Mouse (Mus musculus) lung, embryonic 14.5 days (tissue): ENCODE results near the gene Fam71f2. TPM values are rescaled to one million over a fixed set of nuclear protein-coding genes. Genes with fewer than 3 reads are reported as not detected.

Source experiments
- ATAC-seq: fragments of 200-750 bp; cut with Nextera tagmentation; 2 replicates; pipeline ENCODE4 v1.8.0; 2017; ENCODE audit warnings: mild to moderate bottlenecking, moderate TSS enrichment, moderate library complexity; ENCODE audit not compliant: insufficient read depth
- DNase-seq: peaks from one replicate; pipeline ENCODE4 v3.0.0-alpha.2; 2015
- H3K27ac ChIP-seq: fragments of 300-500 bp; sonication (generic); 2 replicates; pipeline ENCODE4 v1.5.1; 2014; ENCODE audit warnings: low read depth, mild to moderate bottlenecking, moderate library complexity
- H3K27me3 ChIP-seq: fragments of 300-500 bp; sonication (generic); 2 replicates; pipeline ENCODE4 v1.6.1; 2014; ENCODE audit warnings: low read length, control low read depth; ENCODE audit not compliant: insufficient read depth
- H3K36me3 ChIP-seq: fragments of 300-500 bp; sonication (generic); 2 replicates; pipeline ENCODE4 v1.6.1; 2014; ENCODE audit warnings: control low read depth; ENCODE audit not compliant: insufficient read depth
- H3K4me1 ChIP-seq: fragments of 300-500 bp; sonication (generic); 2 replicates; pipeline ENCODE4 v1.6.1; 2014; ENCODE audit warnings: antibody characterized with exemption, control low read depth; ENCODE audit not compliant: insufficient read depth
- H3K4me2 ChIP-seq: fragments of 300-500 bp; sonication (generic); 2 replicates; pipeline ENCODE4 v1.6.1; 2014; ENCODE audit warnings: mild to moderate bottlenecking
- H3K4me3 ChIP-seq: fragments of 300-500 bp; sonication (generic); 2 replicates; pipeline ENCODE4 v1.5.1; 2014; ENCODE audit warnings: low read depth, low read length
- H3K9ac ChIP-seq: fragments of 300-500 bp; sonication (generic); 2 replicates; pipeline ENCODE4 v1.6.1; 2014
- H3K9me3 ChIP-seq: fragments of 300-500 bp; sonication (generic); 2 replicates; pipeline ENCODE4 v1.6.1; 2016; ENCODE audit warnings: low read depth, low read length, control low read depth
- CTCF ChIP-seq: IDR thresholded peaks from 2 replicates; pipeline ENCODE4 v1.5.1; 2016; ENCODE audit warnings: antibody characterized with exemption, low read depth
- WGBS: fragments of 180-500 bp; shearing (Covaris S2); extraction: QIAGEN DNeasy Blood & Tissue Kit; methylation state at CpG from one replicate; pipeline ENCODE4 v1.1.7; 2014; 5-methylcytosine and 5-hydroxymethylcytosine counted together
- polyA plus RNA-seq: library from polyadenylated mRNA; unstranded; fragments of >200 nt; fragmentation: Nextera tagmentation; extraction: Ambion mirVana; gene quantifications from 2 replicates; pipeline ENCODE4 v1.2.1, GENCODE M21; 2014

Fam71f2 gene
- polyA plus RNA-seq, 1 experiment from 2014 or later, result 0.47 TPM

DNA sequence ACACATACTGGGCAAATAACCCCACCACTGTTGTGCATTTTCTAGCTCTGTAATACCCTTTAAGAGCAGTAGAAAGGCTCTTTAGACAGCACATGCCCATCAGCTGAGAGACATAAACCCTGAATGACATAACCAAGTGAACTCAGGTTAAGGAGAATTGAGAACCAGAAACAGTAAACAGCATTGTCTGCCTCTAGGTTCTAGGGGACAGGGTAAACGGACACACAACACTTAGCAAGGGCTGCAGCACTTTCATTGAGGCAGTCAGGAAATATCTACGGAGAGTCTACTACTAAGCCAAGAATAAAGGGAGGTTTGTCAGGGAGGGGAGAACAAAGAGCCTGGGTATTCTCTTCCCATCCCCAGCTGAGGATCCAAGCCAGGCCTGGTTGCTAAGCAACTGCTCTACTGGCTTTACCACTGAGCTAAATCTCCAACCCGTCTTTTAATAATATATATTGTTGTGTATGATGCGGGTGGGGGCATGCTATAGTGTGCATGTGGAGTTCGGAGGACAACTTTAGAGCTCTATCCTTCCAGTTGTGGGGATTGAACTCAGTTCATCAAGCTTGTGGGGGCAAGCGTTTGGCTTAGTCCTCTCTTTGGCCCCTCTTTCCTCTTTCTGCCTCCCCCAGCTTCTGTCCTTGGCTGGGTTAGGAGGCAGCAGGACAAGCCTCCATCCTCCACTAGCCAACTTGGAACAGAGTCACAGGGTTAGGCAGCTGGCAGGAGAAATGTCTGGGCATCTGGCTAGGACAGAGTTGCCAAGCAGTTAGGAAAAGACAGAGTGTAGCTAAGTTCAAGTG, 15.5 kb upstream of the Fam71f2 start:
- 61% methylated on average over 6 of the region's 6 CpGs for WGBS
- no peak overlapping the region for H3K4me3 ChIP-seq
- H3K27ac ChIP-seq, result no peak overlapping the region
- H3K36me3 ChIP-seq, result no peaks in the 10 kb centered on the region
- no peak for DNase-seq
- no peaks in the 10 kb centered on the region for H3K27me3 ChIP-seq
- no peaks in the 10 kb centered on the region for H3K9me3 ChIP-seq
- no peak overlapping the region for H3K9ac ChIP-seq
- ATAC-seq, result no peak
- no peaks in the 10 kb centered on the region for H3K4me1 ChIP-seq
- TF ChIP-seq CTCF, result no peak
- H3K4me2 ChIP-seq, result no peak overlapping the region

GRCm38 (mm10) chr6:29264456-29264781, 15.0 kb upstream of the Fam71f2 start:
- no peak overlapping the region for H3K9ac ChIP-seq
- H3K27me3 ChIP-seq, result no peaks in the 10 kb centered on the region
- DNase-seq (no peak), ATAC-seq (no peak)
- H3K27ac ChIP-seq, result no peak overlapping the region
- no peak overlapping the region for H3K4me3 ChIP-seq
- no peaks in the 10 kb centered on the region for H3K4me1 ChIP-seq
- WGBS, result 84% methylated on average over 3 of the region's 3 CpGs
- H3K36me3 ChIP-seq, result no peaks in the 10 kb centered on the region
- no peaks in the 10 kb centered on the region for H3K9me3 ChIP-seq
- H3K4me2 ChIP-seq, result no peak overlapping the region
- TF ChIP-seq CTCF, result no peak

GRCm38 (mm10) chr6:29266936-29267335, 12.5 kb upstream of the Fam71f2 start:
- Histone ChIP-seq H3K27ac (no peak overlapping the region), H3K4me1 (peaks cover 2% of the 10 kb centered on the region; the same call in 1 of the 2 replicates), H3K27me3 (0 out of 2 replicates have a peak, but pooled peaks cover 3% of the 10 kb centered on the region), H3K4me2 (no peak overlapping the region), H3K4me3 (no peak overlapping the region), H3K9ac (no peak overlapping the region), H3K36me3 (no peaks in the 10 kb centered on the region), H3K9me3 (no peaks in the 10 kb centered on the region)
- 42% methylated on average over 4 of the region's 4 CpGs for WGBS
- DNase-seq (no peak), ATAC-seq (no peak)
- TF ChIP-seq CTCF, result no peak

DNA sequence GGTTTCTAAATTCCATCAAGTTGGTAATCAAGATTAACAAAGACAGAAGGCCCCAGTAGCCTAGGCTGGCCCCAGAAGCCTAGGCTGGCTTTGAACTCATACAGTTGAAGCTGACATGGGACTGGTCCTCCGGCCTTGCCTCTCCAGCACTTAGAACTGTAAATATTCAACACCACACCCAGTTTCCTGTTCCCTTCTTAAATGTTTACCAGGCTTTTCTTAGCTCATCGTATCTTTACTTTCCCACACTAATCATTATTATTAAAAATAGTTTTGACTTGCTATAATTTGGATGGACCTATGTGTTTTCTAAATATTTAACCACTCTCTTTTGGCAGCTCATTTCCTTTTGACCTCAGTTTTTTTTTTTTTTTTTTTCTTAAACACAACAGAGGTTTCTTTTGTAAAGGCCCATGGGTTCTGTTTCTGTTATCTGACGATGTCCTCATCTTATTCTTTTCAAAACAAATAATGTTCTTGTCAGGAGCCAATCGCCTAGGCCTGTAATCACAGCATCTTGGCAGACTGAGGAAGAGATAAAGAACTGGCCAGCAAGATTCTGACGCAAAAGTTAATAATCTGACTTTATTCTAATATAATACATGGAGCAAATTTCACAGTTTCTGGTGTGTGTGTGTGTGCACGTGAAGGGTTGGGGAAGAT, 10.3 kb upstream of the Fam71f2 start:
- Histone ChIP-seq H3K4me3 (no peak overlapping the region), H3K4me1 (peaks cover 8% of the 10 kb centered on the region; the same call in 1 of the 2 replicates), H3K27ac (no peak overlapping the region), H3K9ac (no peak overlapping the region), H3K4me2 (no peak overlapping the region), H3K27me3 (0 out of 2 replicates have a peak, but pooled peaks cover 3% of the 10 kb centered on the region), H3K9me3 (no peaks in the 10 kb centered on the region), H3K36me3 (no peaks in the 10 kb centered on the region)
- TF ChIP-seq CTCF, result no peak
- DNase-seq (peak; percentile 14), ATAC-seq (no peak)
- WGBS, result 34% methylated on average over 6 of the region's 6 CpGs

DNA sequence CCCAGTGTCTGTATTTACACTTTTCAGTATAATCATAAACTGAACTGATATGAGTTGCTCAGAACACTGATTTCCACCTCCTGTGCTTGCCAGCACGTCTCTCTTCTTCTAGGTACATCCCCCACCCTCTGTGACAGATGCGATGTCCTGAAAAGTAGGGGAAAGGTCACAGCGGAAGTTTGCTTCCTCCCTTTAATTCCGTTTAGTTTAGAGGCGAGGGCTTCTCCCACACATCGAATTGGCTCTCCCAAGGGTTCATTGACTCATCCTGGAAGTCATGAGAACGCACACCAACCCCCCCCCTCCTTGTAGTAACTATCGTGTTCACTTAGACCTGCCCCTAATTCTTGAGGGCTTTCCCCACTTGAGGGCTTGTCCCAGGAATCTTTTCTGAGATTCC, 8.4 kb upstream of the Fam71f2 start:
- ATAC-seq (no peak), DNase-seq (peak; percentile 49)
- peaks cover 8% of the 10 kb centered on the region; the same call in 1 of the 2 replicates for H3K4me1 ChIP-seq
- H3K9me3 ChIP-seq, result no peaks in the 10 kb centered on the region
- 0 out of 2 replicates have a peak overlapping the region, but pooled peaks have one; percentile 11 for H3K4me3 ChIP-seq
- no peak for TF ChIP-seq CTCF
- 0 out of 2 replicates have a peak, but pooled peaks cover 3% of the 10 kb centered on the region for H3K27me3 ChIP-seq
- H3K4me2 ChIP-seq, result peak overlapping the region; percentile 50
- WGBS, result 4% methylated on average over 8 of the region's 8 CpGs
- no peak overlapping the region for H3K27ac ChIP-seq
- H3K36me3 ChIP-seq, result peaks cover 15% of the 10 kb centered on the region; the same call in 1 of the 2 replicates
- peak overlapping the region; percentile 23; the same call in 1 of the 2 replicates for H3K9ac ChIP-seq

GRCm38 (mm10) chr6:29272312-29273072, 6.9 kb upstream of the Fam71f2 start, which contains the start of gene Hilpda:
Gene Hilpda (plus strand): TSS chr6:29272488.
- Histone ChIP-seq H3K27ac (peak within 1 kb of the TSS; percentile 88), H3K36me3 (peaks cover 15% of the 10 kb centered on the region; the same call in 1 of the 2 replicates), H3K4me1 (peaks cover 8% of the 10 kb centered on the region; the same call in 1 of the 2 replicates), H3K4me3 (peak within 1 kb of the TSS; percentile 67), H3K9ac (peak within 1 kb of the TSS; percentile 84), H3K27me3 (0 out of 2 replicates have a peak, but pooled peaks cover 3% of the 10 kb centered on the region), H3K4me2 (peak within 1 kb of the TSS; percentile 67), H3K9me3 (no peaks in the 10 kb centered on the region)
- WGBS, result under 1% methylated on average over 46 of the region's 46 CpGs
- ATAC-seq (peak; percentile 99), DNase-seq (peak; percentile 99)
- no peak for TF ChIP-seq CTCF
